Mouse (Mus musculus) hindbrain, embryonic 16.5 days (tissue): ENCODE measurements around the gene Gm48551. TPM values are rescaled to one million over a fixed set of nuclear protein-coding genes. Genes with fewer than 3 reads are reported as not detected.

ENCODE experiments used
- ATAC-seq: fragments of 200-750 bp; cut with Nextera tagmentation; 2 replicates; pipeline ENCODE4 v1.8.0; 2017; ENCODE audit warnings: moderate TSS enrichment, moderate library complexity
- H3K27ac ChIP-seq: fragments of 300-500 bp; sonication (generic); 2 replicates; pipeline ENCODE4 v1.5.1; 2014; ENCODE audit warnings: low read depth, mild to moderate bottlenecking, control low read depth, low read length, moderate library complexity
- H3K27me3 ChIP-seq: fragments of 300-500 bp; sonication (generic); replicated peaks from 2 replicates; pipeline ENCODE4 v1.6.1; 2014; ENCODE audit warnings: low read length; ENCODE audit not compliant: control insufficient read depth, insufficient read depth
- H3K36me3 ChIP-seq: fragments of 300-500 bp; sonication (generic); 2 replicates; pipeline ENCODE4 v1.6.1; 2014; ENCODE audit warnings: mild to moderate bottlenecking, low read length, moderate library complexity, mixed read lengths; ENCODE audit not compliant: control insufficient read depth, insufficient read depth
- H3K4me1 ChIP-seq: fragments of 300-500 bp; sonication (generic); 2 replicates; pipeline ENCODE4 v1.6.1; 2014; ENCODE audit warnings: low read depth, low read length; ENCODE audit not compliant: control insufficient read depth, insufficient read depth
- H3K4me2 ChIP-seq: fragments of 300-500 bp; sonication (generic); 2 replicates; pipeline ENCODE4 v1.6.1; 2014; ENCODE audit warnings: mild to moderate bottlenecking, low read length, control low read depth, moderate library complexity
- H3K4me3 ChIP-seq: fragments of 300-500 bp; sonication (generic); 2 replicates; pipeline ENCODE4 v1.5.1; 2014; ENCODE audit warnings: mild to moderate bottlenecking, low read length, control low read depth, moderate library complexity
- H3K9ac ChIP-seq: fragments of 300-500 bp; sonication (generic); 2 replicates; pipeline ENCODE4 v1.6.1; 2014; ENCODE audit warnings: low read depth, mild to moderate bottlenecking, control low read depth, low read length, moderate library complexity
- H3K9me3 ChIP-seq: fragments of 300-500 bp; sonication (generic); 2 replicates; pipeline ENCODE4 v1.6.1; 2014; ENCODE audit warnings: mild to moderate bottlenecking, low read length, moderate library complexity; ENCODE audit not compliant: control insufficient read depth
- WGBS: fragments of 180-500 bp; shearing (Covaris S2); extraction: QIAGEN DNeasy Blood & Tissue Kit; methylation state at CpG from one replicate; pipeline ENCODE4 v1.1.7; 2014; 5-methylcytosine and 5-hydroxymethylcytosine counted together
- polyA plus RNA-seq: library from polyadenylated mRNA; unstranded; fragments of >200 nt; fragmentation: Nextera tagmentation; extraction: Ambion mirVana; gene quantifications from 2 replicates; pipeline ENCODE4 v1.2.1, GENCODE M21; 2015

The Gm48551 gene
- polyA plus RNA-seq, 1 experiment from 2014 or later = 7.9 TPM

- Histone ChIP-seq H3K27ac (peak overlapping the region; percentile 72; the same call in 1 of the 2 replicates), H3K4me3 (peak overlapping the region; percentile 3; the same call in 1 of the 2 replicates), H3K4me1 (peaks cover 32% of the 10 kb centered on the region)
These were observed 15.6 kb downstream of the Gm48551 start for GRCm38 (mm10) chr10:81399798-81400308.

GRCm38 (mm10) chr10:81400371-81401204 lies 16.3 kb downstream of the Gm48551 start:
- Histone ChIP-seq H3K9me3 (no peaks in the 10 kb centered on the region), H3K36me3 (peaks cover 13% of the 10 kb centered on the region), H3K9ac (peak overlapping the region; percentile 29), H3K27ac (peak overlapping the region; percentile 81), H3K4me2 (peak overlapping the region; percentile 27), H3K27me3 (no peaks in the 10 kb centered on the region), H3K4me3 (peak overlapping the region; percentile 3), H3K4me1 (peaks cover 32% of the 10 kb centered on the region)
- ATAC-seq = no peak
- 43% methylated on average over 18 of the region's 22 CpGs for WGBS

More at GRCm38 (mm10) chr10:81399798-81400308, 15.6 kb downstream of the Gm48551 start:
- Histone ChIP-seq H3K9me3 (no peaks in the 10 kb centered on the region), H3K36me3 (peaks cover 12% of the 10 kb centered on the region), H3K9ac (no peak overlapping the region), H3K27me3 (no peaks in the 10 kb centered on the region), H3K4me2 (peak overlapping the region; percentile 27)
- 74% methylated on average over 18 of the region's 18 CpGs for WGBS
- ATAC-seq = no peak

GRCm38 (mm10) chr10:81401205-81401520 lies 16.9 kb downstream of the Gm48551 start:
- Histone ChIP-seq H3K27ac (peak overlapping the region; percentile 81), H3K9me3 (no peaks in the 10 kb centered on the region), H3K27me3 (no peaks in the 10 kb centered on the region), H3K9ac (peak overlapping the region; percentile 29; the same call in 1 of the 2 replicates), H3K4me2 (peak overlapping the region; percentile 27), H3K36me3 (peaks cover 17% of the 10 kb centered on the region), H3K4me3 (no peak overlapping the region), H3K4me1 (peaks cover 32% of the 10 kb centered on the region)
- ATAC-seq = no peak
- WGBS = 28% methylated on average over 10 of the region's 10 CpGs

- no peaks in the 10 kb centered on the region for H3K27me3 ChIP-seq
- peak overlapping the region; percentile 28 for H3K4me2 ChIP-seq
- H3K27ac ChIP-seq = peak overlapping the region; percentile 81
- H3K4me3 ChIP-seq = no peak overlapping the region
- no peaks in the 10 kb centered on the region for H3K9me3 ChIP-seq
- peak; percentile 74 for ATAC-seq
- peak overlapping the region; percentile 45 for H3K9ac ChIP-seq
- H3K4me1 ChIP-seq = peaks cover 29% of the 10 kb centered on the region
- H3K36me3 ChIP-seq = peaks cover 22% of the 10 kb centered on the region
- WGBS = 4% methylated on average over 17 of the region's 18 CpGs
These were observed 17.4 kb downstream of the Gm48551 start for GRCm38 (mm10) chr10:81401521-81402226.

GRCm38 (mm10) chr10:81402227-81402765 lies 18.0 kb downstream of the Gm48551 start:
- Histone ChIP-seq H3K4me2 (peak overlapping the region; percentile 28), H3K9me3 (no peaks in the 10 kb centered on the region), H3K27me3 (no peaks in the 10 kb centered on the region), H3K36me3 (peaks cover 27% of the 10 kb centered on the region), H3K4me3 (no peak overlapping the region), H3K9ac (peak overlapping the region; percentile 45), H3K4me1 (peaks cover 31% of the 10 kb centered on the region), H3K27ac (peak overlapping the region; percentile 81)
- 10% methylated on average over 7 of the region's 7 CpGs for WGBS
- ATAC-seq = no peak

- Histone ChIP-seq H3K27ac (no peak overlapping the region; the same call in 1 of the 2 replicates), H3K36me3 (peaks cover 27% of the 10 kb centered on the region), H3K27me3 (no peaks in the 10 kb centered on the region), H3K9me3 (no peaks in the 10 kb centered on the region), H3K4me1 (peaks cover 39% of the 10 kb centered on the region), H3K9ac (peak overlapping the region; percentile 27; the same call in 1 of the 2 replicates), H3K4me2 (no peak overlapping the region), H3K4me3 (no peak overlapping the region)
- no peak for ATAC-seq
- WGBS = 37% methylated on average over 10 of the region's 10 CpGs
These were observed 19.2 kb downstream of the Gm48551 start for GRCm38 (mm10) chr10:81403511-81403910.

GRCm38 (mm10) chr10:81404082-81404481 lies 19.8 kb downstream of the Gm48551 start:
- Histone ChIP-seq H3K27me3 (peaks cover 3% of the 10 kb centered on the region; the same call in 1 of the 2 replicates), H3K27ac (no peak overlapping the region), H3K36me3 (peaks cover 27% of the 10 kb centered on the region), H3K4me3 (no peak overlapping the region), H3K9me3 (no peaks in the 10 kb centered on the region), H3K4me2 (no peak overlapping the region), H3K9ac (no peak overlapping the region), H3K4me1 (peaks cover 39% of the 10 kb centered on the region)
- 32% methylated on average over 9 of the region's 9 CpGs for WGBS
- no peak for ATAC-seq

GRCm38 (mm10) chr10:81404720-81405119 lies 20.5 kb downstream of the Gm48551 start:
- peaks cover 39% of the 10 kb centered on the region for H3K4me1 ChIP-seq

More at GRCm38 (mm10) chr10:81404720-81405119, 20.5 kb downstream of the Gm48551 start:
- peaks cover 3% of the 10 kb centered on the region; the same call in 1 of the 2 replicates for H3K27me3 ChIP-seq
- H3K36me3 ChIP-seq = peaks cover 27% of the 10 kb centered on the region
- no peak overlapping the region for H3K27ac ChIP-seq
- H3K9me3 ChIP-seq = no peaks in the 10 kb centered on the region
- peak overlapping the region; percentile 35 for H3K9ac ChIP-seq
- H3K4me2 ChIP-seq = no peak overlapping the region
- ATAC-seq = no peak
- WGBS = 61% methylated on average over 17 of the region's 18 CpGs
- no peak overlapping the region for H3K4me3 ChIP-seq
